Mouse (Mus musculus): ENCODE measurements around the gene Mxd4.
A peak's percentile ranks its signal among the peaks of the same experiment; 100 is the strongest.

Mxd4 gene

GRCm38 (mm10) chr5:34170726-34171125, 16.8 kb downstream of the Mxd4 start:
- DNase-seq (ENCODE audit: low read depth, low spot score), result no peak

- DNase-seq (ENCODE audit: low read depth, low spot score), result no peak
Measured at GRCm38 (mm10) chr5:34169954-34170353, 17.6 kb downstream of the Mxd4 start.

DNA sequence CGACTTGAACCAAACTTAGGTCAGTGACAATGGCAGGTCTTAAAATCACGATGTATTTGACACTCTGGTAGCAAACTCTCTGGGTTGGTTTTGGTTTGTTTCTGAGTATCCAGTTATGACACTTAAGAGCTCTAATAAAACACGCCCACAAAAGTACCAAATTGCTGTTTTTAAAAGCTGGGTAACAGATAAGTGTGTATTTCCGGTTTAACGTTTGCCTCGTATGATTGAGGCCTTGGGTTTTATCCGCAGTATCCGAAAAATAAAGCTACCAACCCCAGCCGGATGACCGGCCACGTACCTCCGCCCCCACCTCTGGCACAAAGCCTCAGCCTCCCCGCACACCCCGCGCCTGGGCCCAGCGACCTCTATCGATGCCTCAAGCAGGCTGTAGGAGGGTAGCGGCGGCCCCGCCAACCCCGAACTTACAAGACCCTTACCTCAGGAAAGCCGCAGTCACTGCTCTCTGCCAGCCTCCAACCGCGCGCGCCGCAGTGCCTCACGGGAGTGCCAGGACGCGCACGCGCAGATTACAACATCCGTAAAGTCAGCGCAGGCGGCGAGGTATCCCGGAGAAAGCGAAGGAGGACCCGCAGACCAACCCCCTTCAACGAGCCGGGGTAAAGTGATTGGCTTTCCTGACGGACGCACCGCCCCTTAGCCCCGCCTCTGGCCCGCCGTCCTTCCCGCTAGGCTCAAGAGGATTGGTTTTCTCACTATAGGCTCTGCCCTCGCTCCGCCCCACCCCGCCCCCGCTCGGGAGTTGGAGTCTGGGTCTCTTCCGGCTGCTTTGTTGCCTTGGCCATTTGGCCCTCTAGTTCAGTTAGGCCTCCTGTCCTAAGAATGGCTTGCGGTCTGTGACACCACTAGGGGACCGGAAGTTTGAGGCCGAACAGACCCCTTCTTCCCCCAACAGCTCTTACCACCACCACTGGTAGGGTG, 18.3 kb downstream of the Mxd4 start, which contains the start of the genes Poln and Haus3:
Gene Poln, minus strand, starts transcription at position 499 of the 942 bp plus-strand sequence.
Gene Haus3, minus strand, starts transcription at position 578 of the 942 bp plus-strand sequence.
- peak; percentile 99 for DNase-seq (ENCODE audit: low read depth, low spot score)

GRCm38 (mm10) chr5:34167857-34168256, 19.7 kb downstream of the Mxd4 start:
- DNase-seq (ENCODE audit: low read depth, low spot score), result no peak

DNA sequence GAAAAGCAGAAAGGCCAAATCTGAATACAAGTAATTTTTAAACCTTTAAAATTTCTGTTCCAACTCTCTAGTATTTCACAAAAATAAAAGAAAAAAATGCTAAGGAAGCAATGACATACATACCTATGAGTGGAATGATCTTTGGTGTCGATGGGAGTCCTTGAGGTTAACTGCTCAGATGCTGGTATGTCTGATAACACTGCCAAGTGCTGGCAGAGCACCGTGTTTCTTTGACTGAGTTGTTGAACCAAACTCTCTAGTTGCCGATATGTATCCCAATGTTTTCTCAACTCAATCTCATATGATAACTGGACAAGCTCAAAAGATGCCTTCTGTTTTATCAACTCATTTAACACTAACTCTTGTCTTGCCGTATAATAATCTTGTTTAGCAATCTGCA, 21.7 kb downstream of the Mxd4 start:
- DNase-seq (ENCODE audit: low read depth, low spot score), result no peak

GRCm38 (mm10) chr5:34148476-34148875, 39.0 kb downstream of the Mxd4 start:
- no peak for DNase-seq (ENCODE audit: low read depth, low spot score)

GRCm38 (mm10) chr5:34147554-34147953, 40.0 kb downstream of the Mxd4 start:
- peak; percentile 28 for DNase-seq (ENCODE audit: low read depth, low spot score)

DNA sequence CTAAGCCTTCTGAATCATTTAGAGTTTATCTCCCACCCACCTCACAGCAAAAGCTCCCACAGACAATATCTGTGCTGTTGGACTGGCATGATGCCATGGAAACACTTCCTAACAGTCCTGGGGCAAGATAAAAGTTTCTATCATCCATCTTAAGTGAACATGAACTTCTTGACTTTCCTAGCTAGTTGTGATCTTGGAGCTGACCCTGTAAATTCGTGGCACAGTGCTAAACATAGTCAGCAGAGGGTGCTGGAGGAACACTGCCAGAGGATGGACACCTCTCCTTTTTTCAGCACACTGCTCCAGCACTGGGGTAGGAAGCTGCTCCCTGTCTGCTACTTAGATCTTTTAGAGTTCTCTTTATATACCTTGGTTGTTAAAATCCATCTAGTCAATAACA, 47.8 kb downstream of the Mxd4 start:
- DNase-seq (ENCODE audit: low read depth, low spot score), result peak; percentile 72

DNA sequence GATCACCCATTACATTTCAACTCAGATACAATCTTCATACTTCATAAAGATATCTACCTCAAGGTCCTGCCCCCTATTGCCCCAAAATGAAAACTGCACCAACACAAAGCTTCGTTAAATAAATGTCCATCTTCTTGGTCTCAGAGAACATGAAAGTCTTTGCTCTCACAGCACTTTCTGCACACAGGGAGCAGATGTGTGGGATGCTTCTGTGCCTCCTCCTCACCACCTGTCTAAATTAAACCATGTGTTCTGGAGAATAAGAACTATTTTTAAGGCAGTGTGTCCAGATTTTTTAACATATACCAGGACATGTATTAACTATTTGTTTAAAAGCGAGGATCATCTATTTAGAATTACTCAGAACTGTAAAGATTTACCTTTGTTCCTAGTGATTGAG, 54.8 kb downstream of the Mxd4 start:
- DNase-seq (ENCODE audit: low read depth, low spot score), result no peak

DNA sequence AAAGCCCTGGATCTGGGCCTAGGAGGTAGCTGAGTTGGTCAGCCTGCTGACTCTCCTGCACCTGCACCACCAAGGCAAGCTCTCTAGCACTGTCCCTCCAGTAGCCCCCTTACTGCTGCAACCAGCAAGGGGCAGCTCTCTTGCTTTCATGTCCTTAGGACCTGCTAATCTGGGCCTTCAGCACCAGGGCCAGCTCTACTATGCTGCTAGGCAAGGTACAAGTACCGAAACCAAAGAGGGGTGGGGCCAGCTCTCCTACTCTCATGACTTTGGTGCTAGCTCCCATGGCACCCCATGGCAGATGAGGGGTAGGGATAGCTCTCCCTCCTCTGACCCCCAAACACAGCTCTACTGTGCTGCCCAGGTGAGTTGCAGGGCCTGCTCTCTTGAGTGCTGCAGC, 63.4 kb downstream of the Mxd4 start:
- DNase-seq (ENCODE audit: low read depth, low spot score), result no peak
